Mouse (Mus musculus): ENCODE results near the gene Dmbx1.

DNA sequence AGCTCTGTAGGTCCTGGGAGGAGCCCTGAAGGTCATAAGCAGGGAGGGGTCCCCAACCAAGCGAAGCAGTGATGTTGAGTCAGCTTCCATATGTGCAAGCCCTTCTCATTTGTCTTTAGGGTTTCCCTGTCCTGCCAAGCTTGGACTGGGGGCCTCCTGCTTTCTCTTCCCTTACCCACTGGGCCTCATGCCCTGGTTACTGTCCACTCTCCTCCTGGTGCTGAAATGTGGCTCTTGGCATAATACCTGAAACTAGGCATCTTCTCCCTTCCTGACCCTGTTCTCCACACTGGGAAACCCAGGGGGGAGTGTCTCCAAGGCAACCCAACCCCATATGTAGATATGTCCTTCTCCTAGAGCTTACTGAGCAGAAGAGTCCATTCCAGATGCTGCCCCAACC, 52.9 kb downstream of the Dmbx1 start:
- TF ChIP-seq EP300 (IDR thresholded peaks at IDR 0.05; ENCODE audit: low read depth): no peak
- TF ChIP-seq CTCF (IDR thresholded peaks at IDR 0.05; ENCODE audit: low read depth): no peak

All from heart, postnatal 0 days (tissue).